Mouse (Mus musculus) heart, embryonic 11.5 days (tissue): ENCODE results near the gene Cpt1b. TPM values are rescaled to one million over a fixed set of nuclear protein-coding genes. Genes with fewer than 3 reads are reported as not detected.
A peak's percentile ranks its signal among the peaks of the same experiment; 100 is the strongest.

Source experiments
- ATAC-seq: fragments of 200-750 bp; cut with Nextera tagmentation; replicated peaks from 2 replicates; pipeline ENCODE4 v1.8.0; 2017; ENCODE audit warnings: moderate library complexity; ENCODE audit not compliant: insufficient number of reproducible peaks, low FRiP score, low TSS enrichment
- H3K27ac ChIP-seq: fragments of 300-500 bp; sonication (generic); 2 replicates; pipeline ENCODE4 v1.5.1; 2014; ENCODE audit warnings: mild to moderate bottlenecking, low read depth, low read length
- H3K27me3 ChIP-seq: fragments of 300-500 bp; sonication (generic); 2 replicates; pipeline ENCODE4 v1.6.1; 2014; ENCODE audit warnings: mild to moderate bottlenecking, low read length, mixed read lengths; ENCODE audit not compliant: control insufficient read depth, insufficient read depth
- H3K36me3 ChIP-seq: fragments of 300-500 bp; sonication (generic); 2 replicates; pipeline ENCODE4 v1.6.1; 2014; ENCODE audit warnings: mild to moderate bottlenecking, low read length, moderate library complexity, mixed read lengths; ENCODE audit not compliant: control insufficient read depth, insufficient read depth
- H3K4me1 ChIP-seq: fragments of 300-500 bp; sonication (generic); 2 replicates; pipeline ENCODE4 v1.6.1; 2014; ENCODE audit warnings: low read length; ENCODE audit not compliant: control insufficient read depth, insufficient read depth
- H3K4me2 ChIP-seq: fragments of 300-500 bp; sonication (generic); 2 replicates; pipeline ENCODE4 v1.6.1; 2014; ENCODE audit warnings: mild to moderate bottlenecking, moderate library complexity
- H3K4me3 ChIP-seq: fragments of 300-500 bp; sonication (generic); 2 replicates; pipeline ENCODE4 v1.5.1; 2014; ENCODE audit warnings: low read depth, low read length
- H3K9ac ChIP-seq: fragments of 300-500 bp; sonication (generic); 2 replicates; pipeline ENCODE4 v1.6.1; 2014; ENCODE audit warnings: mild to moderate bottlenecking, low read depth, low read length, moderate library complexity
- H3K9me3 ChIP-seq: fragments of 300-500 bp; sonication (generic); replicated peaks from 2 replicates; pipeline ENCODE4 v1.6.1; 2016; ENCODE audit warnings: low read length; ENCODE audit not compliant: control insufficient read depth
- WGBS: fragments of 180-500 bp; shearing (Covaris S2); extraction: QIAGEN DNeasy Blood & Tissue Kit; methylation state at CpG from one replicate; pipeline ENCODE4 v1.1.7; 2014; ENCODE audit not compliant: insufficient replicate concordance; 5-methylcytosine and 5-hydroxymethylcytosine counted together
- polyA plus RNA-seq: library from polyadenylated mRNA; unstranded; fragments of >200 nt; fragmentation: Nextera tagmentation; extraction: Ambion mirVana; gene quantifications from 2 replicates; pipeline ENCODE4 v1.2.1, GENCODE M21; 2014

Cpt1b gene
- polyA plus RNA-seq: 111 and 129 TPM in 2 replicates

- Histone ChIP-seq H3K36me3 (peaks cover 7% of the 10 kb centered on the region; the same call in 1 of the 2 replicates), H3K4me3 (peak within 1 kb of the TSS; percentile 44), H3K9ac (peak within 1 kb of the TSS; percentile 81), H3K9me3 (no peaks in the 10 kb centered on the region), H3K4me2 (peak within 1 kb of the TSS; percentile 63), H3K27ac (peak within 1 kb of the TSS; percentile 84), H3K27me3 (no peaks in the 10 kb centered on the region), H3K4me1 (peaks cover 29% of the 10 kb centered on the region)
- ATAC-seq: peak; percentile 40
- WGBS: 16% methylated on average over 6 of the region's 6 CpGs
Measured at GRCm38 (mm10) chr15:89425711-89426121, at the start of gene Cpt1b. Gene Cpt1b (minus strand): TSS chr15:89425863.

DNA sequence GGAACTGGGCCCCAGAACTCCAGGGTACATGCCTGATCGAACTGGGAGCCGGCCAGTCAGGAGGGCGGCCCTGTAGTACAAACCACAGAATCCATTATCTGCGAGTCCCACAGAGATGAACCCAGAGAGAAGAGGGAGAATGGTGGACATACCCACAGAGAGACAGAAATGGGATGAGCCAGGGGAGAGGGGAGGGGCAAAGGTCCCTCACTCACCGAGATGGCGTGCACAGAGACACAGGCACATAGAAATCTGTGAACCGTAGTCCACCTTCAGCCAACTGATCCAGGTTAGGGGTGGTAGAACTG lies 49.6 kb upstream of the Cpt1b start:
- no peak for ATAC-seq
- Histone ChIP-seq H3K4me3 (peak overlapping the region; percentile 59), H3K4me1 (peaks cover 9% of the 10 kb centered on the region), H3K4me2 (peak overlapping the region; percentile 95), H3K9me3 (no peaks in the 10 kb centered on the region), H3K9ac (peak overlapping the region; percentile 74), H3K36me3 (no peaks in the 10 kb centered on the region), H3K27ac (no peak overlapping the region), H3K27me3 (no peaks in the 10 kb centered on the region)
- 81% methylated on average over 7 of the region's 7 CpGs for WGBS

DNA sequence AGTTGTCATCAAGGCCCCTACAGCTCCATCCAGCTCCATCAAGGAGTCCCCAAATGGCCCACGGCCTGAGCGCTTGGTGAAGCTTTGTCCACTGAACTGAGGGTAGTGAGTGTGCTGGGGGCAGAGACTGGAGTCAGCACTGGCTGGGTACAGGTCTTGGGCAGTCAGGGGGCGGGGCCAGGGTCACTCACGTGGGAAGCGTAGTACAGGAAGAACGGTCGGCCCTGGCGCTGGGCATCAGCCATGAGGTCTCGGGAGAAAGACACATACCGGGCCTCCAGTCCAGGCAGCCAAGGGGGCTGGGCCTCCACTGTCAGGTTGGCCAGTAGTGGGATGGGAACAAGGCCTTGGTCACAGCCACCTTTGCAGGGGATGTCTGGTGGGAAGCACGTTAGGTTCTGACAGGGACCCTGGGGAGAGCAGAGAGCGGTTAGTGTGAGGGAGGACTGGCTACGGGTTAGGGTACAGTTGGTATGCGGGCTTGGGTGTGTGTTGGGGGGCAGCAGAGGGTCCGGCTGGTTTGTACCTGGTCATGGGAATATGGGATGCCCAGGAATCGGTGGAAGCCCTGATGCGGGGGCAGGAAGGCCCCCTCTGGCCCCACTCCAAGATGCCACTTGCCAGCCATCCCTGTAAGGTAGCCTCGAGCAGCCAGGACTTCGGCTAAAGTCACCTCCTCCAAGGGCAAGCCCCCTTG lies 49.1 kb upstream of the Cpt1b start:
- H3K4me1 ChIP-seq: peaks cover 9% of the 10 kb centered on the region
- no peak overlapping the region; the same call in 1 of the 2 replicates for H3K9ac ChIP-seq
- H3K4me2 ChIP-seq: no peak overlapping the region
- no peaks in the 10 kb centered on the region for H3K36me3 ChIP-seq
- no peak overlapping the region for H3K27ac ChIP-seq
- 90% methylated on average over 19 of the region's 19 CpGs for WGBS
- no peaks in the 10 kb centered on the region for H3K9me3 ChIP-seq
- H3K27me3 ChIP-seq: no peaks in the 10 kb centered on the region
- H3K4me3 ChIP-seq: no peak overlapping the region; the same call in 1 of the 2 replicates
- ATAC-seq: no peak

DNA sequence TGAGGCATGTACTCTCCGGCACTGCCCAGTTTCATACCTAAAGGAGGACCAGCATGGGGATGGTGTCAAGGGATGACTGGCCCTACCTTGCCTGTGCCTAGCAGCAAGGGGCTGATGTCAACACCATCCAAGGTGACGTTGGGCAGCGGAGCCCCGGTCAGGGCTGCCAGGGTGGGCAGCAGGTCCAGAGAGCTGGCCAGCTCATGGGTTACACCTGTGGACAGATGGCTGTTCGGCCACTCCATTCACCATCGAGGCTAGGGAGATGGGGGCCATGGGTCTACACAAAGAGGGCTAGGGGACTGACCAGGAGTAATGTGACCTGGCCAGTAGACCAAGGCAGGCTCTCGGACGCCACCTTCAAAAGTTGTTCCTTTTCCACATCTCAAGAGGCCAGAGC lies 48.3 kb upstream of the Cpt1b start:
- Histone ChIP-seq H3K9me3 (no peaks in the 10 kb centered on the region), H3K4me2 (no peak overlapping the region), H3K27me3 (no peaks in the 10 kb centered on the region), H3K27ac (no peak overlapping the region), H3K4me3 (no peak overlapping the region), H3K9ac (no peak overlapping the region), H3K36me3 (no peaks in the 10 kb centered on the region), H3K4me1 (peaks cover 9% of the 10 kb centered on the region)
- ATAC-seq: no peak
- 92% methylated on average over 8 of the region's 8 CpGs for WGBS

- 73% methylated on average over 9 of the region's 9 CpGs for WGBS
- H3K9me3 ChIP-seq: no peaks in the 10 kb centered on the region
Measured at GRCm38 (mm10) chr15:89473370-89473769, 47.7 kb upstream of the Cpt1b start.

DNA sequence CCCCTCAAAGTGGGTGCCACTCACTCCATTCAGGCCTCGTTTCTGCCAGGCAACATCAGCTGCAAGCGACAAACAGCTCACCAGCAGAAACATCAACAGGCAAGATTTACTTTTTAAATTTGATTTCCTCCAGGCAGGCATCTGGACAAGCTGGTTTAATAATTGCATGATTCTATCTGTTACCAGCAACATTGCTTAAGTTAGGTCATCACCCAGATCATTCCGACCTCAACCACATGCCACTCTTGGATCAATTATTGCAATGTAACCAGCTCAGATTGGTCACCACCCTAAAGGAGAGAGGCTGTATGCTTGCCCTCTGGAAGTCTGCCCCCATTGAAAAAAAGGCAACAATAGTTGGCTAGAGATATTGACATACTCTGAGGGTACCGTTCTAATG lies 45.8 kb upstream of the Cpt1b start:
- Histone ChIP-seq H3K4me3 (no peak overlapping the region), H3K4me2 (no peak overlapping the region), H3K9ac (no peak overlapping the region), H3K9me3 (no peaks in the 10 kb centered on the region), H3K27me3 (no peaks in the 10 kb centered on the region), H3K36me3 (no peaks in the 10 kb centered on the region), H3K4me1 (peaks cover 4% of the 10 kb centered on the region; the same call in 1 of the 2 replicates), H3K27ac (no peak overlapping the region)
- no peak for ATAC-seq
- 73% methylated on average over 4 of the region's 4 CpGs for WGBS

More at GRCm38 (mm10) chr15:89473370-89473769, 47.7 kb upstream of the Cpt1b start:
- no peak for ATAC-seq
- no peaks in the 10 kb centered on the region for H3K27me3 ChIP-seq
- H3K36me3 ChIP-seq: no peaks in the 10 kb centered on the region
- H3K9ac ChIP-seq: no peak overlapping the region
- H3K4me2 ChIP-seq: no peak overlapping the region
- peaks cover 9% of the 10 kb centered on the region for H3K4me1 ChIP-seq
- H3K4me3 ChIP-seq: no peak overlapping the region
- no peak overlapping the region for H3K27ac ChIP-seq

DNA sequence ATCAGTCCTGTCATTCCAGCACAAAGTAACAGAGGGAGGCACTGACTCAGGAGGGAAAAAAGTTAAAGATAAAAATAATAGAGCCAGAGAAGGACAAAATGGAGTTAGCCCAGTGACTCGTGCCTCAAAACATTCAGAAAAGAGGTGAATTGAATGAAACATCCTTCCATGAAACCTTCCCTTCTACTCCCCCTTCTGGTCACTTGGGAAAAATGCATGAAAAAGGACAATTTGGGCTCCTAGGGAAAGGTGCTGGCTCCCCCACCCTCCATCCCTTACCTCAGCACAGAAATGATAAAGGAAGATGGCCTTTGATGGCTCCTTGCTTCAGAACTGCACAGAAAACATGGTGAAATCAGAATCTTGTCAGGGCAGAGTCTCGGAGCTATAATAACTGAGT lies 42.9 kb upstream of the Cpt1b start:
- no peaks in the 10 kb centered on the region for H3K9me3 ChIP-seq
- WGBS: 23% methylated on average over 2 of the region's 2 CpGs

GRCm38 (mm10) chr15:89465052-89465451 lies 39.4 kb upstream of the Cpt1b start:
- Histone ChIP-seq H3K4me3 (no peak overlapping the region), H3K9me3 (no peaks in the 10 kb centered on the region), H3K4me1 (no peaks in the 10 kb centered on the region), H3K4me2 (no peak overlapping the region), H3K27ac (no peak overlapping the region), H3K27me3 (peaks cover 9% of the 10 kb centered on the region), H3K36me3 (no peaks in the 10 kb centered on the region), H3K9ac (no peak overlapping the region)
- WGBS: 10% methylated on average over 1 of the region's 1 CpGs
- no peak for ATAC-seq

More for the DNA sequence above, 42.9 kb upstream of the Cpt1b start:
- H3K4me2 ChIP-seq: no peak overlapping the region
- H3K4me1 ChIP-seq: no peaks in the 10 kb centered on the region
- H3K9ac ChIP-seq: no peak overlapping the region
- no peaks in the 10 kb centered on the region for H3K36me3 ChIP-seq
- no peak overlapping the region for H3K4me3 ChIP-seq
- no peak for ATAC-seq
- H3K27me3 ChIP-seq: no peaks in the 10 kb centered on the region
- H3K27ac ChIP-seq: no peak overlapping the region
